Mouse (Mus musculus) left cerebral cortex, postnatal 36 days (tissue): Measurements from ENCODE around the gene Zfand2b. TPM values are rescaled to one million over a fixed set of nuclear protein-coding genes. Genes with fewer than 3 reads are reported as not detected.
A peak's percentile ranks its signal among the peaks of the same experiment; 100 is the strongest.

ENCODE experiments used
- DNase-seq, 2 experiments: peaks; one replicate each; pipeline ENCODE4 v3.0.0; 2021 to 2022; ENCODE audit warnings: low spot score in 2 of 2, mixed read lengths in 1 of 2
- intact Hi-C: fragments of 180-260 bp; cut with DNase I; formaldehyde crosslinking; loops from one replicate; pipeline ENCODE4 v1.15.1; 2025
- total RNA-seq, 2 experiments: library from RNA; stranded (reverse); gene quantifications; 2 replicates each; pipeline ENCODE4 v1.2.3; 2021

Zfand2b gene
- total RNA-seq: 10 to 100 TPM; 25.9 to 30.1 TPM

DNA sequence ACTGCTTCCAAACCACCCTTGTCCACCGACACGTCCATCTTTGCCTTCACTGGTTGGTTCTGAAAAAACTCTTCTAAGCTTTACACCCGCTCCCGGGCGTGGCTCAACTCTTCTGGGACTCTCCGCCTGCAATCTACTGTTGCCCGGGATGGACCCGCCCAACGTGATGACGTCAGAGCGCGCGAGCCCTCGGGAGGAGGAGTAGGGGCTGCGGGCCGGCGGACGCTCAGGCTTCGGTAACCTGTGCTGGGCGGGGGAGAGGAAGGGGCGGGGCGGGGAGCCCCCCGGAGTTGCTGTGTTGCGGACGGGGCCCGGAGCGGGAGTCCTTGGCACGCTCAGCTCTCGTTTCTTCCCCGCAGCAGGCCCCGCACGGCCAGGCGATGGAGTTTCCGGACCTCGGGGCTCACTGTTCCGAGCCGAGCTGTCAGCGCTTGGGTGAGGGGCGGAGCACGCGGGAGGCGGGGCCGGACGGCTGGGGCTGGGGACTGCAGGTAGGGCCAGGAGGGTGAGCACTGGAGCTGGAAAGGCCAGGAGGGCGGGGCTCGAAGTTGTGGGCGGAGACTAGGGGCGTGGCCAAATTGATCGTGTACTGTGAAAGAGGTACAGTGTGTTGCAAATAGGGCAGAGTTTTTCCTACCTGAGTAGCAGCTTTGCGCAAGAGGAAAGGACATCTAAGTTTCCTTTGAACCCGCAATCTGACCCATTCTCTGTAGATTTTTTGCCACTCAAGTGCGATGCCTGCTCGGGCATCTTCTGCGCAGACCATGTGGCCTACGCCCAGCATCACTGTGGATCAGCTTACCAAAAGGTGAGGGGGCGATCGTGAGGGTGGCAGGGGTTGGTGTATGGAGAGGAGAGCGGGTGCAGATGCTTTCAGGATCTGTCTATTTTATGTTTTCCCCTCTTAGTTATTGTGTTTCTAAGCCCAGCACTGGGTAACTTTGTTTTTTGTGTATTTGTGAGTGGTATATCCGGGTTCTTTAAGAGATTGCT lies at the start of gene Zfand2b:
TSS of gene Zfand2b (plus strand) at position 175 of the 993 bp plus-strand sequence.
- DNase-seq: peak; percentile 94 to 95
- intact Hi-C loops: loop anchor here (2.0 kb wide), 1 partner anchor 26 kb away; the partner anchor contains the start of genes Cnppd1 and Retreg2

DNA sequence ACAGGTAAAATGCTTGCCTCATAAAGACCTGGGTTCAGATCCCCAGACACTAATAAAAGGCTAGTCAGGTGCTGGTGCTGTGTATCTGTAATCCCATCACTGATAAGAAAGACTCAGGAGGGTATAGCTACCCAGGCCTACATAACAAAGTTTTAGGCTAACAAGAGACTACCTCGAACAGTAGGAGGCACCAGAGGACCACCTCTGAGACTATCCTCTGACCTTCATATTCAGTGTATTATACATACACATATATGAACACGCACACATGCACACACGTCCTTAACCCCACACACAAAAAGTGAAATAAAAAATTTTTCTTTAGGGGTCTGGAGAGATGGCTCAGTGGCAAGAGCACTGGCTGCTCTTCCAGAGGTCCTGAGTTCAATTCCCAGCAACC lies 46.2 kb upstream of the Zfand2b start:
- DNase-seq: no peak
- intact Hi-C loops: no loop called here

GRCm38 (mm10) chr1:75124346-75125321 lies 43.8 kb upstream of the Zfand2b start, which contains the start of gene Nhej1:
Gene Nhej1 (minus strand): TSS chr1:75125200.
- intact Hi-C loops: no loop called here
- peak; percentile 86 to 88 for DNase-seq

DNA sequence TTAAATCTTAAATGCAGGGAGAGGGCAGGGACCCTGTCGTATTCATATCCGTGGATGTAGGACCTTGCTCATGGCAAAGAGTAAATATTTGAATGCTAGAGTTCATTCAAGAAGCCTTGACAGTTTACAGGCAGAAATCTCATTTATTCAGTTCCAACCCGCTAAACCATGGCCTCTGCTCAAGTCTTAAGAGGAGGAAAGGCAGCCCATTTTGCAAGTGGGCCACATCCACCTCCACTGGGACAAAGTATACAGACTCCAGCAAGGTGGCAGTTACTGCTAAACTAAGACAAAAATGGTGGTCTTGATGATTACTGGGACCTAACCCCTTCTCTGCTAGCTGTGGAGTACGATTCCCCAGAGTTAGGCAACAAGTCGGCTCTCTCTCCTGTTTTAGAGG lies 43.0 kb upstream of the Zfand2b start:
- intact Hi-C loops: no loop called here
- no peak for DNase-seq

DNA sequence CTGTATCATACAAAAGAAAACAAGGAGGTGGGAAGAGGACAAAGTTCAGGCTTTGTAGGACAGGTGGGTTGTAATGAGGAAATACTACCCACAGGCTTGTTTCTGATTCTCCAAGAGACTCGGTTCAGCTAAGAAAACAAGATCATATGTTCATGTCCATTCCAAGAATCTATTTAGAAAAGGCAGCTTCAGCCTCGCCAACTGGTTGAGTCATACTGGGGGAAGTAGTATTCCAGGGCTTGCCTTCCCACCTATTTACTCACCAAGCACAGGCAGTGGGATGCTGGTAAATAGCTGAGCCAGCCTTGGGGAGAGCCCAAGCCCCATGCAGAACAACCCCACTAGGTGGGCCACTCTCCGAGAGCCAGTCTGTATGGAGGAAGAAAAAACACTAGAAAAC lies 39.8 kb upstream of the Zfand2b start:
- DNase-seq: no peak
- intact Hi-C loops: no loop called here

GRCm38 (mm10) chr1:75133421-75134207 lies 34.8 kb upstream of the Zfand2b start, which contains the start of gene Slc23a3:
Gene Slc23a3 (minus strand): TSS chr1:75133890.
- DNase-seq: no peak

DNA sequence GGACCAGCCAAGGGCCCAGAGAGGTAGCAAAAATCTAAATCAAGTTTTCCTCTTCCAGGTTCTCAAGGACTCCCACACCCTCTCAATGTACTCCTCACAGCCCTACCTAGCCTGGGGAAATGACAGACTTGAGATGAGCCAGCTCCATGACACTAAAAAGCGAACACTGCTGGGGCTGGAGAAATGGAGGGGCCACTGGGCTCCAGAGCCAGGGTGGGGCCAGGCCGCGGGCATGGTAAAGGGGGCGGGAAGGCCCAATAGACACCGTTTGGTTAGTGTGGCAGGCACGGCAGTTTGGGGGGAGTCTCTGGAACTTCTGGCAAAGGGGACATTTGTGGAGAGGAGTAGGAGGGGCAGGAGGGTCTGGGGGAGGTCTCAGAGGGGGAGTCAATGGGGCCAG lies 32.2 kb upstream of the Zfand2b start:
- no peak for DNase-seq
- intact Hi-C loops: no loop called here

More at GRCm38 (mm10) chr1:75133421-75134207, 34.8 kb upstream of the Zfand2b start, which contains the start of gene Slc23a3:
- intact Hi-C loops: no loop called here

DNA sequence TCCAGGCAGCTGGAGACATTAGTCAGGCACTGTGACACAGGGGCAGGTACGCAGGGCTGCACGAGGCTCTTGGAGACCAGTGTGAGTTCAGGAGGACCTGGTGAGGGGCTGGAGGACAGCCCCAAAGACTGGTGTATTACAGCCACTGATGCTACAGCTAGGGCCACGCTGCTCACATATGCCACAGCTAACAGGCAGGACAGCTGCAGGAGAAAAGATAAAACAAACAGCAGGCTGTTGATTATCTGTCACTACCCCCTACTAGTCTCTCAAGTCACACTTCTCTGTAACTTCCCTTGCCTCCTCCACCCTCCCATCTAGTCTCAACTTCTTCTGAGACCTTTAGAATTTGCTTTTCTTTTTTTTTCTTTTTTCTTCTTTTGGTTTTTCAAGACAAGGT lies 31.7 kb upstream of the Zfand2b start:
- no peak for DNase-seq
- intact Hi-C loops: no loop called here

GRCm38 (mm10) chr1:75138448-75138847 lies 30.0 kb upstream of the Zfand2b start:
- no peak for DNase-seq
- intact Hi-C loops: no loop called here

DNA sequence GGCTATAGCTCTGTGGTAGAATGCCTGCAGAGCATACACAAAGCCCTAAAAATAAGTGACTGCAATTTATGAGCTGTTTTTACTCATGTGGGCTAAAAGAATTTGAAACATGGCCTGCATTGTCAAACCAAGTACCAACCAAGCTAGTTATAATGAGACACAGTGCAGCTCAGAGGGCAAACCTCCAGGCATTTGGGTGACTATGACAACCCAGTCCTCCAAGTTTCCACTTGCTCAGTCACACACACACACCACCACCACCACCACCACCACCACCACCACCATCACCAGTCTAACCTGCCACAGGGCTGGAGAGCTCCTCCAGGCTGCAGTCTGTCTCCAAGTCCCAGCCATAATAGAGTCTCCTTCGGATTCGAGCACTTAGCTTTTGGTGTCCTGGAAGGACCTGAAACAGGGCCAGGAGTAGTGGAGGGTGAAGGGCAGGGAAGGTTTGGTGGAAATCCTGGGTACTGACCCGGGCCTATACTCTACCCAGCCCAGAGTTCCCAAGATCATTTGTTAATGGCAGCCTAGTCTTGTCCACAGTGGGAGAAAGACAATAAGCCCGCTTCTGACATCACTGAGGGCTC lies 27.8 kb upstream of the Zfand2b start:
- DNase-seq: no peak
- intact Hi-C loops: no loop called here

GRCm38 (mm10) chr1:75141486-75142190 lies 26.8 kb upstream of the Zfand2b start:
- intact Hi-C loops: loop anchor here (2.0 kb wide), 1 partner anchor 27 kb away; the partner anchor contains the start of gene Zfand2b
- DNase-seq: peak; percentile 66 to 78

DNA sequence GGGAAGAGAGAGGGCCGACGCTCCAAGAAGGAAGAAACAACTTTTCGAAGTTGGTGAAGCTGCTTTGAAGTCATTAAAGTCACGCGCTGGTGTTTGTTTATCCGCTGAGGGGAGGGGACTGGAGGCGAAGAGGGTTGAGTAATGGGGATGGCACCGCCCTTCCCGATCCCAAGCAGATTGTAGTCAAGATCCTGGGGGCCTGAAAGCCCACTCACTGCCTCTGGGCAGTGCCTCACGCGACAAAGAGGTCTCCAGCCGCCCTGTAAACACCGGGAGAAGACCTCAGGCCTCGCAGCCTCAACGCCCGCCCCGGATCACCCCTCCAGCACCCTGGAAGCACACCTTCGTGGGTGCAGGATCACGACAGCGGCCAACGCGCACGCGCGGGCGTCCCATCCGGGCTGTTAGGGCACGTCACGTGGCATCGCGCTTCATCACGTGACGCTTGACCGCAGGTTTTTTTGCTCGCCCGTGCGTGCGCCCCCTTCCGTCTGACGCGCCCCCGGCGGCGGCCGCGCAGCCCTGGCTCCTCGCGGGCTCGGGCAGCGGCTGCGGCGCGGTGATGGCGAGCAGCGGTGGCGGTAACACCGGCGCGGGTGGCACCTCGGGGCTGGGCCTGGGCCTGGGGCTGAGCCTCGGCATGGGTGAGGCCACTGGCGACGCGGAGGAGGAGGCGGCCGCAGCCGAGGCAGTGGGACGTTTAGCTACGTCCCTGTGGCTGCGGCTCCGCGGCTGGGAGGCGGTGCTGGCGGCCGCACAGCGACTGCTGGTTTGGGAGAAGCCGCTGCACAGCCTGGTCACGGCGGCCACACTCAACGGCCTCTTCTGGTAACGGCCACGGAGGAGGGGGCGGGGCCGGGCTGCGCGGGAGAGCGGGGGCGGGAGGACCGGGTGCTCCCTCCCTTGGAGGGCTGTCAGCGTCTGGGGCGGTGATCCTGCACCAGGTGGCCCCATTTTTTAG lies 25.9 kb upstream of the Zfand2b start, which contains the start of the genes Cnppd1 and Retreg2:
TSS of gene Cnppd1 (minus strand) at position 411 of the 961 bp plus-strand sequence.
TSS of gene Retreg2 (plus strand) at position 478 of the 961 bp plus-strand sequence.
- DNase-seq: peak; percentile 97
- intact Hi-C loops: loop anchor here (2.0 kb wide), 1 partner anchor 26 kb away; the partner anchor contains the start of gene Zfand2b

DNA sequence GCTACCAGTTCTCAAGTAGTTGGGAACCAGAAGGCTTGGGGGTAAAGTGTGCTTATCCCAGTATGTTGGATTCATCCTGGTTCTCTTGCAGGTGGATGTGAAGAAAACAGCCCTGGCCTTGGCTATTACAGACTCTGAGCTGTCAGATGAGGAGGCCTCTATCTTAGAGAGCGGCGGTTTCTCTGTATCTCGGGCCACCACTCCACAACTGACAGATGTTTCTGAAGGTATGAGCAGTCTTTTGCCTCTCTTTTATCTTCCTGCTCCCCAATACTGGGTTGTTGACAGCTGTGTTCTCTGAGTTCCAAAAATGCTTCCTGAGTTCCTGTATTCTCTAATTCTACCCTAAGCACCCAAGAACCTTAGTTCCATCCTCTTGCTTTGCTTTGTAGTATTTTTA lies 22.9 kb upstream of the Zfand2b start:
- intact Hi-C loops: no loop called here
- DNase-seq: no peak

- intact Hi-C loops: no loop called here
- no peak for DNase-seq
These were observed 20.9 kb upstream of the Zfand2b start for GRCm38 (mm10) chr1:75147411-75148135.

- intact Hi-C loops: no loop called here
These were observed 19.7 kb upstream of the Zfand2b start for GRCm38 (mm10) chr1:75148727-75149126.

GRCm38 (mm10) chr1:75155837-75156236 lies 12.6 kb upstream of the Zfand2b start:
- no peak for DNase-seq
- intact Hi-C loops: no loop called here

More at GRCm38 (mm10) chr1:75148727-75149126, 19.7 kb upstream of the Zfand2b start:
- no peak for DNase-seq
